Mouse (Mus musculus): ENCODE measurements around the gene Pigk.

DNA sequence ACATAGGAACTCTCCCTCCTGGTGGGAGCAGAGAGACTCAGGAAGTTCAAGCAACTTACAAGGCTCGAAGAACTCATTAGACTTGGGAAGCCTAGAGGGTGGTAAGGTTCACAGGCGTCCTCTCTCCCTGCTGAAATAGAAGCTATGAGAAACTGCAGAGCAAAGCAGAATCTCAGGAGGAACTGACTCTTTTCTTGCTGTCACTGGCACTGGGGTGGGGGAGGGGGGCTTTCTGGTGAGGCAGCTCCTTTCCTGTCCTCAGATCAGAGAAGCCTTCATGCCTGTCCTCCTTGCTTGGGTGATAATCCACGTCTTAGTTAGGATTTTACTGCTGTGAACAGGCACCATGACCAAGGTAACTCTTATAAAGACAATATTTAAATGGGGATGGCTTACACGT lies 218.2 kb downstream of the Pigk start:
- TF ChIP-seq CTCF (IDR thresholded peaks at IDR 0.05; ENCODE audit: low read depth) (no peak), EP300 (optimal IDR thresholded peaks at IDR 0.05) (no peak)

All from stomach, postnatal 0 days (tissue).